Mouse (Mus musculus): Measurements from ENCODE around the gene Tmed8.
"Not testable (repeated sequence)": the region's sequence is repeated elsewhere in the genome, so short reads cannot be mapped to it uniquely, and the experiment has no call there.

Tmed8 gene

GRCm38 (mm10) chr12:87160310-87160709 is 39.9 kb downstream of the Tmed8 start:
- no peak for DNase-seq (ENCODE audit: low read depth)

- DNase-seq (ENCODE audit: low read depth) = no peak
These were observed 42.2 kb downstream of the Tmed8 start for GRCm38 (mm10) chr12:87158099-87158498.

GRCm38 (mm10) chr12:87157361-87157760 is 42.9 kb downstream of the Tmed8 start:
- no peak for DNase-seq (ENCODE audit: low read depth)

- not testable (repeated sequence) for DNase-seq (ENCODE audit: low read depth)
These were observed 45.8 kb downstream of the Tmed8 start for GRCm38 (mm10) chr12:87154448-87154847.

GRCm38 (mm10) chr12:87149471-87149870 is 50.8 kb downstream of the Tmed8 start:
- no peak for DNase-seq (ENCODE audit: low read depth)

- no peak for DNase-seq (ENCODE audit: low read depth)
These were observed 52.1 kb downstream of the Tmed8 start for GRCm38 (mm10) chr12:87148136-87148535.

GRCm38 (mm10) chr12:87147395-87148089 is 52.7 kb downstream of the Tmed8 start, which contains the start of gene Pomt2:
Gene Pomt2 (minus strand): TSS chr12:87147968.
- peak; percentile 96 for DNase-seq (ENCODE audit: low read depth)

- peak; percentile 93 for DNase-seq (ENCODE audit: low read depth)
These were observed 53.3 kb downstream of the Tmed8 start, which contains the start of gene Gstz1 for GRCm38 (mm10) chr12:87146966-87147365. Gene Gstz1 (plus strand): TSS chr12:87147165.

GRCm38 (mm10) chr12:87142156-87142555 is 58.1 kb downstream of the Tmed8 start:
- DNase-seq (ENCODE audit: low read depth) = no peak

- DNase-seq (ENCODE audit: low read depth) = no peak
These were observed 61.5 kb downstream of the Tmed8 start for GRCm38 (mm10) chr12:87138768-87139167.

GRCm38 (mm10) chr12:87138342-87138701 is 61.9 kb downstream of the Tmed8 start:
- DNase-seq (ENCODE audit: low read depth) = no peak

- no peak for DNase-seq (ENCODE audit: low read depth)
These were observed 62.6 kb downstream of the Tmed8 start for GRCm38 (mm10) chr12:87137439-87138341.

GRCm38 (mm10) chr12:87132784-87133183 is 67.5 kb downstream of the Tmed8 start:
- no peak for DNase-seq (ENCODE audit: low read depth)

GRCm38 (mm10) chr12:87132210-87132609 is 68.0 kb downstream of the Tmed8 start:
- DNase-seq (ENCODE audit: low read depth) = no peak

GRCm38 (mm10) chr12:87131619-87132018 is 68.6 kb downstream of the Tmed8 start:
- DNase-seq (ENCODE audit: low read depth) = peak; percentile 46

- DNase-seq (ENCODE audit: low read depth) = no peak
These were observed 69.1 kb downstream of the Tmed8 start for GRCm38 (mm10) chr12:87131181-87131580.

- DNase-seq (ENCODE audit: low read depth) = peak; percentile 56
These were observed 70.0 kb downstream of the Tmed8 start for GRCm38 (mm10) chr12:87130224-87130623.

- DNase-seq (ENCODE audit: low read depth) = no peak
These were observed 73.0 kb downstream of the Tmed8 start for GRCm38 (mm10) chr12:87127256-87127655.

GRCm38 (mm10) chr12:87121918-87122589 is 78.2 kb downstream of the Tmed8 start:
- DNase-seq (ENCODE audit: low read depth) = no peak
